ENCODE assay signal across 24 mouse cellular contexts in genomic region chr3:51854152-51854551, GRCm38 (mm10).
DNase-seq lines count a peak whose midpoint lies in the region; ATAC-seq and TF ChIP-seq lines count a peak whose summit lies in the region.
"Had no signal": no experiment of that assay in that cellular context is flagged by ENCODE, and none has a peak within 500 bp of the region (broad histone marks: within the 10 kb centered on the region; RNA-seq: fewer than 3 reads in every experiment).

No protein-coding gene starts in this region.

- ATAC-seq in hindbrain, embryonic 12.5 days (ENCODE audit: low FRiP score): peak; percentile 64; the same call in 1 of the 2 replicates
- ATAC-seq in midbrain, embryonic 12.5 days (ENCODE audit: low FRiP score, low read depth): 0 out of 2 replicates have a peak, but pooled peaks have one; percentile 19
- ATAC-seq in midbrain, postnatal 0 days (ENCODE audit: low FRiP score): no peak
- ATAC-seq in neural tube, embryonic 12.5 days (ENCODE audit: low FRiP score, low read depth): peak; percentile 63; the same call in 1 of the 2 replicates
- peak; percentile 48; the same call in 1 of the 2 replicates for ATAC-seq in neural tube, embryonic 15.5 days (ENCODE audit: low FRiP score)
- ATAC-seq: intestine, embryonic 15.5 days; liver, embryonic 12.5 days; liver, postnatal 0 days; lung, postnatal 0 days had no signal

- no peaks in the 10 kb centered on the region for H3K27me3 ChIP-seq in hindbrain, embryonic 12.5 days
- H3K27me3 ChIP-seq in hindbrain, embryonic 10.5 days (ENCODE audit: insufficient read depth, poor library complexity, severe bottlenecking): no peaks in the 10 kb centered on the region
- no peaks in the 10 kb centered on the region for H3K27me3 ChIP-seq in midbrain, embryonic 12.5 days
- no peaks in the 10 kb centered on the region for H3K27me3 ChIP-seq in midbrain, postnatal 0 days (ENCODE audit: insufficient read depth, low read length)
- H3K27me3 ChIP-seq in neural tube, embryonic 12.5 days (replicated peaks): no peaks in the 10 kb centered on the region
- H3K27me3 ChIP-seq in neural tube, embryonic 15.5 days (replicated peaks): no peaks in the 10 kb centered on the region
- H3K27me3 ChIP-seq: embryonic facial prominence, embryonic 13.5 days; heart, embryonic 13.5 days; hindbrain, embryonic 15.5 days; intestine, embryonic 15.5 days; liver, embryonic 12.5 days; stomach, embryonic 15.5 days had no signal

- no peak for TF ChIP-seq CTCF in midbrain, postnatal 0 days (IDR thresholded peaks at IDR 0.05)

- no peak for DNase-seq in hindbrain, embryonic 10.5 days (ENCODE audit: low spot score)
- no peak for DNase-seq in midbrain, postnatal 0 days (ENCODE audit: low spot score)
- DNase-seq: B cell, adult 2 months; cerebellum, adult 18-20 months; gastrocnemius, postnatal 10 days; heart, postnatal 10 days; kidney, adult 2 months; layer of hippocampus, postnatal 36 days; left cerebral cortex, postnatal 4 days; liver, postnatal 0 days; right cerebral cortex, postnatal 25 days had no signal

- no peaks in the 10 kb centered on the region for H3K9me3 ChIP-seq in hindbrain, embryonic 12.5 days (replicated peaks)
- no peaks in the 10 kb centered on the region for H3K9me3 ChIP-seq in hindbrain, embryonic 10.5 days
- H3K9me3 ChIP-seq in midbrain, embryonic 12.5 days: no peaks in the 10 kb centered on the region
- no peaks in the 10 kb centered on the region for H3K9me3 ChIP-seq in midbrain, postnatal 0 days (ENCODE audit: low read length)
- H3K9me3 ChIP-seq in neural tube, embryonic 12.5 days: no peaks in the 10 kb centered on the region
- H3K9me3 ChIP-seq in neural tube, embryonic 15.5 days (replicated peaks): no peaks in the 10 kb centered on the region
- H3K9me3 ChIP-seq: embryonic facial prominence, embryonic 13.5 days; heart, embryonic 13.5 days; hindbrain, embryonic 15.5 days; intestine, embryonic 15.5 days; liver, embryonic 12.5 days; stomach, embryonic 15.5 days had no signal

- H3K4me3 ChIP-seq in hindbrain, embryonic 12.5 days: no peak overlapping the region
- H3K4me3 ChIP-seq in hindbrain, embryonic 10.5 days: no peak overlapping the region
- no peak overlapping the region for H3K4me3 ChIP-seq in midbrain, embryonic 12.5 days
- H3K4me3 ChIP-seq in midbrain, postnatal 0 days (ENCODE audit: low read depth, low read length): no peak overlapping the region
- H3K4me3 ChIP-seq in neural tube, embryonic 12.5 days: no peak overlapping the region
- no peak overlapping the region for H3K4me3 ChIP-seq in neural tube, embryonic 15.5 days (replicated peaks)
- H3K4me3 ChIP-seq: embryonic facial prominence, embryonic 13.5 days; heart, embryonic 13.5 days; hindbrain, embryonic 15.5 days; intestine, embryonic 15.5 days; liver, embryonic 12.5 days; stomach, embryonic 15.5 days had no signal

- no peak overlapping the region for H3K4me2 ChIP-seq in hindbrain, embryonic 12.5 days (replicated peaks)
- H3K4me2 ChIP-seq in midbrain, embryonic 12.5 days (replicated peaks): no peak overlapping the region
- no peak overlapping the region for H3K4me2 ChIP-seq in midbrain, postnatal 0 days (ENCODE audit: low read depth, low read length, poor library complexity, severe bottlenecking)
- H3K4me2 ChIP-seq in neural tube, embryonic 12.5 days (replicated peaks): no peak overlapping the region
- no peak overlapping the region for H3K4me2 ChIP-seq in neural tube, embryonic 15.5 days
- H3K4me2 ChIP-seq: embryonic facial prominence, embryonic 13.5 days; heart, embryonic 13.5 days; hindbrain, embryonic 15.5 days; intestine, embryonic 15.5 days; liver, embryonic 12.5 days; stomach, embryonic 15.5 days had no signal

- H3K36me3 ChIP-seq in hindbrain, embryonic 12.5 days: peaks cover 11% of the 10 kb centered on the region; the same call in 1 of the 2 replicates
- H3K36me3 ChIP-seq in hindbrain, embryonic 10.5 days: peaks cover 18% of the 10 kb centered on the region
- H3K36me3 ChIP-seq in midbrain, embryonic 12.5 days: peaks cover 17% of the 10 kb centered on the region
- H3K36me3 ChIP-seq in midbrain, postnatal 0 days (ENCODE audit: insufficient read depth, low read length): no peaks in the 10 kb centered on the region
- peaks cover 16% of the 10 kb centered on the region for H3K36me3 ChIP-seq in neural tube, embryonic 12.5 days
- H3K36me3 ChIP-seq in neural tube, embryonic 15.5 days: no peaks in the 10 kb centered on the region; the same call in none of the 2 replicates
- H3K36me3 ChIP-seq: hindbrain, embryonic 15.5 days; intestine, embryonic 15.5 days; stomach, embryonic 15.5 days had no signal

- 75% methylated on average over 10 of the region's 10 CpGs for WGBS in hindbrain, embryonic 12.5 days
- WGBS in hindbrain, embryonic 10.5 days: 78% methylated on average over 10 of the region's 10 CpGs
- 80% methylated on average over 10 of the region's 10 CpGs for WGBS in midbrain, embryonic 12.5 days
- 71% methylated on average over 10 of the region's 10 CpGs for WGBS in midbrain, postnatal 0 days
- WGBS in neural tube, embryonic 12.5 days: 82% methylated on average over 10 of the region's 10 CpGs
- 66% methylated on average over 10 of the region's 10 CpGs for WGBS in neural tube, embryonic 15.5 days

- no peak overlapping the region for H3K9ac ChIP-seq in hindbrain, embryonic 12.5 days
- no peak overlapping the region for H3K9ac ChIP-seq in midbrain, embryonic 12.5 days (replicated peaks)
- no peak overlapping the region for H3K9ac ChIP-seq in midbrain, postnatal 0 days (replicated peaks; ENCODE audit: low read length, poor library complexity, severe bottlenecking)
- no peak overlapping the region for H3K9ac ChIP-seq in neural tube, embryonic 12.5 days
- no peak overlapping the region for H3K9ac ChIP-seq in neural tube, embryonic 15.5 days (replicated peaks)
- H3K9ac ChIP-seq: embryonic facial prominence, embryonic 13.5 days; heart, embryonic 13.5 days; hindbrain, embryonic 15.5 days; intestine, embryonic 15.5 days; liver, embryonic 12.5 days; liver, postnatal 0 days; stomach, embryonic 15.5 days had no signal

- H3K27ac ChIP-seq in hindbrain, embryonic 12.5 days: no peak overlapping the region; the same call in 1 of the 2 replicates
- no peak overlapping the region for H3K27ac ChIP-seq in hindbrain, embryonic 10.5 days
- no peak overlapping the region for H3K27ac ChIP-seq in midbrain, embryonic 12.5 days (replicated peaks)
- H3K27ac ChIP-seq in midbrain, postnatal 0 days (ENCODE audit: low read depth, low read length): no peak overlapping the region
- H3K27ac ChIP-seq in neural tube, embryonic 12.5 days: no peak overlapping the region
- no peak overlapping the region for H3K27ac ChIP-seq in neural tube, embryonic 15.5 days (replicated peaks)
- H3K27ac ChIP-seq: embryonic facial prominence, embryonic 13.5 days; heart, embryonic 13.5 days; hindbrain, embryonic 15.5 days; intestine, embryonic 15.5 days; kidney, postnatal 0 days; liver, embryonic 12.5 days; macrophage; stomach, embryonic 15.5 days had no signal

- peaks cover 13% of the 10 kb centered on the region for H3K4me1 ChIP-seq in hindbrain, embryonic 12.5 days
- H3K4me1 ChIP-seq in hindbrain, embryonic 10.5 days (replicated peaks): peaks cover 15% of the 10 kb centered on the region
- H3K4me1 ChIP-seq in midbrain, embryonic 12.5 days: no peaks in the 10 kb centered on the region
- H3K4me1 ChIP-seq in midbrain, postnatal 0 days (ENCODE audit: insufficient read depth, low read length): no peaks in the 10 kb centered on the region
- H3K4me1 ChIP-seq in neural tube, embryonic 12.5 days: peaks cover 4% of the 10 kb centered on the region; the same call in 1 of the 2 replicates
- peaks cover 18% of the 10 kb centered on the region for H3K4me1 ChIP-seq in neural tube, embryonic 15.5 days
